17 mouse cellular contexts compared by ENCODE assay signal in the genomic region with DNA sequence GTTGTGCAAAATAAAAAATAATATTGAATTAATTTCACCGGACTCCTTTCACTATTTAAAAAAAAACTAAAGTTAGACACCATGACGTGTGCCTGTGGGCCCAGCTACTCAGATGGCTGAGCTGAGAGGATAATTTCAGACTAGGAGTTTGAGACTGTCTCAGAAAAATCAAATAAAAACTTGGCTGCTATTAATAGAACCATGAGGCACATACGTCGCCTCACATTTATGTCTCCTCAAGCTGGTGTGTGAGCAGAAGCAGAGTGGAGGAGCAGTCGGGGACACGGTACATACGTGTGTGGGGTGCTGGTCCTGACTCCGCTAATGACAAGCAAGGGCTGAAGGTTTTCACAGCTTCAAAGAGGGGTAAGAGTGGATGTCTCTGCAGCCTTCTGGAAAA. TPM values are rescaled to one million over a fixed set of nuclear protein-coding genes. Genes with fewer than 3 reads are reported as not detected.
"Had no signal": no experiment of that assay in that cellular context is flagged by ENCODE, and none has a peak within 500 bp of the region (broad histone marks: within the 10 kb centered on the region; RNA-seq: fewer than 3 reads in every experiment).

No protein-coding gene starts in this region.

- H3K9ac ChIP-seq: lung, embryonic 15.5 days; midbrain, embryonic 13.5 days; midbrain, embryonic 15.5 days; neural tube, embryonic 12.5 days; stomach, embryonic 15.5 days had no signal

- DNase-seq: lung, adult 2 months; lung, postnatal 14 days; lung, postnatal 36 days; right cerebral cortex, postnatal 14 days; thymus, adult 18-20 months; thymus, postnatal 14 days; thymus, postnatal 36 days had no signal

- H3K4me2 ChIP-seq: lung, embryonic 15.5 days; midbrain, embryonic 11.5 days; midbrain, embryonic 13.5 days; midbrain, embryonic 15.5 days; neural tube, embryonic 12.5 days; stomach, embryonic 15.5 days had no signal

- H3K36me3 ChIP-seq: lung, embryonic 15.5 days; midbrain, embryonic 13.5 days; midbrain, embryonic 15.5 days; neural tube, embryonic 12.5 days; stomach, embryonic 15.5 days had no signal

- H3K27me3 ChIP-seq: midbrain, embryonic 15.5 days; neural tube, embryonic 12.5 days; stomach, embryonic 15.5 days had no signal

- ATAC-seq: lung, postnatal 0 days; midbrain, embryonic 13.5 days; midbrain, embryonic 15.5 days had no signal

- H3K9me3 ChIP-seq: lung, embryonic 15.5 days; megakaryocyte, embryonic 14.5 days; midbrain, embryonic 13.5 days; midbrain, embryonic 15.5 days; neural tube, embryonic 12.5 days; stomach, embryonic 15.5 days had no signal

- H3K27ac ChIP-seq: lung, embryonic 15.5 days; macrophage; midbrain, embryonic 13.5 days; midbrain, embryonic 15.5 days; neural tube, embryonic 12.5 days; stomach, embryonic 15.5 days; stomach, postnatal 0 days had no signal

- H3K4me1 ChIP-seq: lung, embryonic 15.5 days; stomach, embryonic 15.5 days had no signal

- H3K4me3 ChIP-seq: lung, embryonic 15.5 days; megakaryocyte, embryonic 14.5 days; midbrain, embryonic 13.5 days; midbrain, embryonic 15.5 days; neural tube, embryonic 12.5 days; stomach, embryonic 15.5 days had no signal

RNA-seq across cellular contexts. Expression of a gene that starts 52.8 kb away (rescaled TPM):
- polyA plus RNA-seq: lung, adult 2 months; lung, embryonic 15.5 days; macrophage; stomach, postnatal 0 days had no signal
